Mouse (Mus musculus) cerebellum, adult (tissue): ENCODE results near the gene Fam19a1.

Source experiments
- ATAC-seq: cut with Nextera tagmentation; 2 replicates; pipeline ENCODE4 v1.9.2; 2017; ENCODE audit warnings: mild to moderate bottlenecking, moderate library complexity, mixed read lengths; ENCODE audit not compliant: insufficient number of reproducible peaks, low FRiP score, low TSS enrichment

Fam19a1 gene

DNA sequence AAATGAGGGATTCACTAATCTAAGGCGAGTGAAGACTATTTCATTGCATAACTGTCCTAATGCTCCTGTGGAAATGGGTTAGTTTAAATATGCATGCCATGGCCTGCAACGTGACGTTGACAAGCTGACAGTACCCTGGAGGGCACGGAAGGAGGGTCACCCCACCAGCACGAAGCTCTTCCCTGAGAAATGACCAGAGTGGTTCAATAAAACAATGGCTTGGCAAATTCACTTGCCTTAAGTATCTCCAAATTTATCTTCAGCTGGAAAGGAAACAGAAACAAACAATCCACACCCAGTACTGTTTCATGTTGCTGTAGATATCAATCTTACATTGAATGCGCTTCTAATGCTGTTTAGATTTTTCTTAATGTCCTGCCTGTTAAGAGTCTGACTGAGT lies 316.4 kb downstream of the Fam19a1 start:
- ATAC-seq: no peak

DNA sequence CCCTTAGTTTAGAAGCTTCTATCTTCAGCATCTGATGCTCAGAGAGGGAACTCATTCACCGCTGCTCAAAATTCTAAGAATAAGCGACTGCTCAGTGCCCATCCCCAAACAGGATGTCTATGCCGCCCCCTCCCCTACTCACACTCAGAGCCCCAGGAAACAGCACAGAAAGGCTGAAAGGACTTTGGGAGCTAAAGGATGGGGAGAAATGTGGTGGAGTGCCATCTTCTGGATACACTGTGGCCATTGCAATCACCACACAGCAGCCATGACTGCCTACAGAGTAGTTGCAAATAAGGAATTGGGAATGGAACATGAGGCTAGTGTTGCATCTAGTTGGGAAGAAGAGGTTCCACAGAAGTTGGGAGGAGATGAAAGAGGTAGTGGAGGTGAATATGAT lies 319.4 kb downstream of the Fam19a1 start:
- ATAC-seq: no peak

DNA sequence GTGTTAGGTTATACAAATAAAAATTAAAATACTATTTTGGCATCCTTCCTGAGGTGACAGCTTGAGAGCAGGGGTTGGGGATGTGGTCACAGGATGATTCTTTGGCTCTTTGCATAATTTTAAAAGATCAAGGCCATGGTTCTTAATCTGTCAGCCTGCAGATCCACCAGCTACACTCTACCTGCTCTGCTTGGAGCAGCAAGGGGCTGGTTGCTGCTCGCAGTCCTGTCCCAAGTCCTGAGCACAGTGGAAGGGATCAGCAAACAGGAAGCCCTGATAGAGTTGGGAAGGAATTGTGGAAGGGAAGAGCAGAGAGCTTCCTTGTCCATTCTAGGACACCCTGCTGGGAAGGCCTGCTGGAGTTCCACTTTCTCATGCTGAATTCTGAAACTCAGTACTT lies 320.9 kb downstream of the Fam19a1 start:
- no peak for ATAC-seq

DNA sequence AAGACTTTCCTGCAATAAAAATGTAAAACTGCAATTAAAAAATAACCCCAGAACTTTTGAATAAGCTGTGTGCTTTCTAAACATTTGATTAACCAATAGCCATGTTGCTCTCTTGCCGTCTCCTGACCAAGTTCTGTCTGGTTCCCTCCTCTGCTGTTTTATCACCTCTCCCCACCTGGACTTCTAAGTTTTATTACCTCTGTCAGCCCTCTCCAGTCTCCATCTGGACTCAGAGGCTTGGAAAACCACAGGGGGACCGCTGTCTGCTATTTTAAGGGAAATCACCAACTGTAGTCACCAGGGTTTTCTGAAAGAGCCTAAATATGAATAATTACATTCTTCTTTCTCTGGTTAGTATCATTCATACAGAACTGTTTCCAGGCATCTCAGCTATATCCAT lies 322.6 kb downstream of the Fam19a1 start:
- no peak for ATAC-seq

DNA sequence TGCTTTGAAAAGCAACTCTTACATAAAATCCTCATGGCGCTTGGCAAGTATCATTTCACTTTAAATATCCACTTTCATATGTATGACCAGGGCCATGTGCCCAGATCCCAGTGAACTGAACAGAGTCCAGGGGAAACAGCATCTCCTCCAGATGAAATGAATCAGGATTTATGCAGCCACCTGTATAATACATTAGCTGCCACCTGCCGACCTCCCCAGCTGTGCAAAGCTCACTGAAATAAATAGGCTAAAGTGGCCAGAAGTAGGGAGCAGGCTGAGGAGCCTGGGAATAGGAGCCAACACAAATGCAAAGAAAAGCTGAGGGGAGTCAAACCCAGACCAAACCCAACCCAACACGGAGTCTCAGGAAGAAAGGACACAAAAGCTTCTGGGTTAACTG lies 324.9 kb downstream of the Fam19a1 start:
- no peak for ATAC-seq

DNA sequence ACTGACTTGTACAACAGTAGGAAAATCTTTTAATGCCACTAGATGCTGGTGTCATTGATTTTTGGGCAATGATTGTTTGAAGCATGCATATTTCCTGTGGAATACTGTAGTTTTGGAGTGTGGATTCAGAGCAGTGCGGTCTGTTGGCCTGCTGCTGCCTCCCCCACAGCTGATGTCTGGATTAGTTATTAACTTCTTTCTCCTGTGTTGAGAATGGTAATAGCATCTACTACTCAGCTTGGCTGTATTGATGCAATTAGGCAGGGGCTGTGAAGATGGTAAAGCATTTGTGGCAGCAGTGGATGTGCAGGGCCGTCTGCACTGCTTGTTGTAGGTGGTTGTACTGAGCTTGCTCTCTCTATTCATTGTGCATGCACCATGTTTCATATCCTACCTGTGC lies 326.5 kb downstream of the Fam19a1 start:
- no peak for ATAC-seq

DNA sequence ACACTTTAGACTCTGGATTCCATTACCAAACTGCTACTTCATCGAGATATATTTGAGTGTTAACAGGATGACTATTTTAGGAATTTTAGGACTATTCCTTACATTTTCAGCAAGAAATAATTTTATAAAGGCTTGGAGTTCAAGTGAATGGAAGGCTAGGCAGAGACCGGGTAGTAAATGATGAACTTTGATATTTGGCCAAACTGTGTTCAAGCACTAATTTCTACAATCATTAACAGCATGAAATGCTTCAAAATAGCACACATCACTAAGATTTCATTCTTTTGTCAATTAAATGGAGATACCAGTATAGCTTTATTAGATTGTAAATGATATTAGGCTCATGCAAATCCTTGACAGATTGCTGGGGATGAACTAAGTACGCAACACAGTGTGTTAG lies 329.0 kb downstream of the Fam19a1 start:
- no peak for ATAC-seq

DNA sequence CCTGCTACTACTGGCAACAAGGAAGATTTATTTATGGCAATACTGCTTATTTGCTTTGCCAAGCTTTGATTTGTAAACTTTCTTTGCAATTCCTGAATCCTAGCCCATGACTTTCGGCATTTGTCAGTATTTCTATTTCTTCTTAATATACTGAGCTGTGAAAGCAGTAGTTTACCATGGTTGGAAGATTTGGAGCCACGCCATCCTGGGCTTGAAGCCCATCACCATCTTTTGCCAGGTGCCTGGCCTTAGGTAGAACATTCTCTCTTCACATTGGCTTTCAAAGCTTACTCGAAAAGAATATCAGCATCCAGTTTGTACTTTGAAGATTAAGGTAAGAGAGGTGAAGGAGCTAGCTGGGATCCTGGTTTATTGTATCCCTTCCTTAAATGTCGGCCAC lies 334.5 kb downstream of the Fam19a1 start:
- no peak for ATAC-seq

DNA sequence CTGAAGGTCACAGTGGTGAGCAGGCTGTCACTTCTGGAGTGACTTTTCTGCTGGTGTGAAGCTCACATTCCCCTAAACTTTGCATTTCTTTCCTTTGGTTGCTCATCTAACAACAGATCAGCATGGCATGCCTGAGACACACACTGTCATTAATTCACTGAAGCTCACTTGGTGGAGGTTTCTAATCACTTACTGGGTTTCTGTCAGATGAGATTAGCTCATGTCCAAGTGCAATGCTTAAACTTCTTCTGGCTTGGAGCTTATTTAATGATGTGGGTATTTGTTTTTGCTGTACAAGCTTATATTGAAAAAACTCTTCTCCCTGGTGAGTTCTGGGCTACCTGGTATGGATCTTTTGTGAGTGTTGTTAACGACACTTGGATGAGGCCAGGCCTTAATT lies 343.3 kb downstream of the Fam19a1 start:
- ATAC-seq: no peak

DNA sequence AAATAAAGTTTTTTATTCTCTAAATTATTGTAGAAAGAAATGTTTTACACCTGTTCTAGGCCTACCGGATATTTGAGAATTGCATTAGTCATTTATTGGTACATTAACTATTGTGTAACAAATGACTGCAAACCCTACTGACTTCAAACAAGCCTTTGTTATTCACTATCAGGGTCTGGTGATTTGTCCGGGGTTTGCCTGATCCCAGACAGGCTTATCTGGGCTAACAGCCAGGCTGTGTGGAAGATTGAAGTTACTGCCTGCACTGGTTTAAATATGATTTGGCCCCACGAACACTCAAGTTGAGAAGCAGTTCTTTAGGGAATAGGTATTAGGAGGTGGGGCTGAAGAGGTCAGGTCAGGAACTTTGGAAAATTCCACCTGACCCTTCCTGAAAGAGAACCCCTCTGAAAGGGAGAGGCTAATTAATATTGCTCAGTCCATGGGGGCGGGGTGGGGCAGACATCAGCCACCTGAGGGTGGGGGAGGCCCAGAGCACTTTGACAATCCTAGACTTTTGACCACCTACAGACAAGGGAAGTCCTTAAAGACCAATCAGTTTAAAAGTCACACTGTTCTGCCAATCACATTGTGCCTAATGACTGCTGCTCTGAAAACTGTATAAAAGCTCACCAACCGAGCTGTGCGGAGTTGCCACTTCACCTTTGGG lies 344.8 kb downstream of the Fam19a1 start:
- ATAC-seq: no peak

DNA sequence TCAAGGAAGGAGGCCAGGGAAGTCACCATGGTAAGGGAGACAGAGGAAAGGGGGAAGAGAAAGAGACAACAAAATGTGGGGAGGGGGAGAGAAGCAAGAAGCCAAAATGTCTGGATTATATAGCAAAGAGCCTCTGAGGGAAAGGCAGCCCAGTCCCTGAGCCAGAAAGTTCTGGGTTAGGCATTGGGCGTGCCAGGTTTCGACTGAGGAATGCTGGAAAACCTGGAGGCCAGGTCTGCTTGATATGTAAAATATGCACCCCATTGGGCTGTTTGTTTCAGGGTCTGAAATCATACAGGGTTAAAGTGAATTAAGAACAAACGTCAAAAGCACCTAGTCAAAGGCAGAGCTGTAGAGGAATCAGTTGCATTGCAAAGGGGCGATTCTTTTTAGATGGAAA lies 346.1 kb downstream of the Fam19a1 start:
- ATAC-seq: no peak

DNA sequence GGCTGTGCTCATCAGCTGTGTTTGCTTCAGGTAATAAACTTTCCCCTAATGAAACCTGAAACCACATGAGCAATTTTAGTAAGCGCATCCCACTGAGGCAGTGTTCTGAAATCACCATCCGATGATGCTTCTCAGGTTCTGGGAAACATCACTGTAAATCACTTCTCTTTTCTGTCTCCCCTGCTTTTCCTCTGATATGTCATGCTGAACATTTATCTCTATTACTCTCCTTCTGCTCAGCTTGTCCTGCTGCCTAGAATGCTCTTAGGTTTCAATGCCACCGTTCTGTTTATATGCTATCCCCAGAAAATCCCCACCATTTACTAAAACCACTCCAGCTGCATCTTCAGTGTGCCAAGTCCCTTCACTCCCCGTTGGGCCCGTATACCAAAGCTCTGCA lies 386.5 kb downstream of the Fam19a1 start:
- no peak for ATAC-seq

DNA sequence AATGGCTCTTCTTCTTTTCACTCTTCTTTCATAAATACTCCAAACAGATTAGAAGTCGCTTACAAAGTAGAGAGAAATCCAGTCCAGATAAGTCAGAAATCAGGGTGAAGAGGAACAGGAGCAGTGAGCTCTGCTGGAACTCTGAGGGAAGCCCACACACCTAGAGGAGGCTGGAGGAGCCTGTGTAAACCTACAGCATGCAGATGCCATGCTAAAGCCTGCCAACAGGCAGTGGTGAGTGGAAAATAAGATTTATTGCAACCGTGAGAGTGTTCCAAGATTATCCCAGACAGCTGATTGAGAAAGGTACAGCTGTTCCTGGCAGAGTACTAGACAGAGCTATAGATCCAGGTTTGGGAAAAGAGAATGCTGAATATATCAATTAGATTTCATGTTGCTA lies 428.6 kb downstream of the Fam19a1 start:
- no peak for ATAC-seq

DNA sequence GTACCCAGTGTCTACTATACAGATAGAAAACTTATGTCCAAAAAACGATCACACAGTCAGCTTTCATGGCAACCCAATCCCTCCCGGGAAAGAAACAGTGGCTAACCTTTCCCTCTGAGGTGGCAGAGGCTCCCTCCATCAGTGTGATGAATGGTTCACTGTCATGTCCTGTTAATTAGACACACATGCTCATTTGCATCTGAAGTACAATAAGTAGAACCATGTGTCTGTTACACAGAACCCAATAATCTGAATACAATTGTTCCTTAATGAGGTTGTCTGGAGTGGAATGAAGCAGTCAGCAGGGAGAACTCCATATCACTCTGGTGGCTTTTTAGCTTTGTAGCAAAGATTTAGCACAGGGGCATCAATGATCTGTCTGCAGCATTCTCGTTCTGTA lies 431.9 kb downstream of the Fam19a1 start:
- no peak for ATAC-seq

DNA sequence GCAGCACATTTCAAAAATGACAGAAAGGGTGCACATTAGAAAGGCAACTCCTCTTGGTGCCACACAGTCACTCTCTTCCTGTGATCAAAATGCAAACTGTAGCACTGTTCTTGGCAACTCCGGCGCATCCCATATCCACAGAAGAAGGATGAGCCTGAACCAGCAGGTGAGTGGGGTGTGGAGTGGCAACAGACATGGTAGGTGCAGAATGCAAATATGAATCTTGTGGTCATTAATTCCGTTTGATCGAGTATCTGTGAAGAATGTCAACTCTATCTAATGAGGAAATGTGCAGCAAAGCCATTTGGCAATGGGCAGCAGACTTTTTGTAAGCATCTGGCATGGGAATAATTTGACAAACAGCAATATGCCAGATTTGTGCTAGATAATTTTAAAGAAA lies 437.5 kb downstream of the Fam19a1 start:
- ATAC-seq: no peak

DNA sequence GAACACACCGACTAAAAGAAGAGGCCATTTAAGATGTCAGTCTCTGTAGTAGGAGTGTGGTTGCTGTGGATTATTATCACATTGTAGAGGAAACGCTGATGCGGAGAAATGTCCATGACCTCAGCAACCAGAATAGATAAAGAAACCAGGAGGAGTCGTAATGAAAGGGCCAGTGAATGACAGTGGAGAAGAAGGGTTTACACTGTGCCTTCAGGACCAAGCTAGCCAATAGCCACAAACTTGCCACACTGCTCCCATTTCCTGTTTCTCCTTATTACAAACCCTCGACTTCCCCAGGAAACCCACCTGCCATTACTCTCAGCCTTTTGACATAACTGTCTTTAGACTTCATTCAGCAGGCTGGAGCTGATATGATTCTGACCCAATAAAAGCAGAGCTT lies 465.7 kb downstream of the Fam19a1 start:
- no peak for ATAC-seq

DNA sequence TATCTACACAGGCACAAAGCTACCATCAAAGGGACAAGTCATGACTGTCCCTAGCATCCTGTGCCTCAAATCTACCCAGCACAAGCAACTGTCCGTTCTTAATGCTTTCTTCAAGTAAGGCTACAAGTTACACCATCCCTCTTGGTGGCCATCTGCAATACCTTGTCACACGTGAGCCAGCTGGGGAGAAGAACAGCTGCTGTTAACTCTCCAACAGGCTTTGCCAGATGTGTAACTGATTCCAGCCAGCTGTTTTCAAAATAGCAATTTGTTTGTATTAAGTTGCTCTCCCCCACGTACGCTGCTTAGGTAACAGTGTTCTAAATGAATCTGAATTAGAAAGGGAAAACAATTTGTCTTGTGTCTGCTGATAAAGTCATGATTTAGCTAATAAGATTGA lies 467.8 kb downstream of the Fam19a1 start:
- no peak for ATAC-seq

DNA sequence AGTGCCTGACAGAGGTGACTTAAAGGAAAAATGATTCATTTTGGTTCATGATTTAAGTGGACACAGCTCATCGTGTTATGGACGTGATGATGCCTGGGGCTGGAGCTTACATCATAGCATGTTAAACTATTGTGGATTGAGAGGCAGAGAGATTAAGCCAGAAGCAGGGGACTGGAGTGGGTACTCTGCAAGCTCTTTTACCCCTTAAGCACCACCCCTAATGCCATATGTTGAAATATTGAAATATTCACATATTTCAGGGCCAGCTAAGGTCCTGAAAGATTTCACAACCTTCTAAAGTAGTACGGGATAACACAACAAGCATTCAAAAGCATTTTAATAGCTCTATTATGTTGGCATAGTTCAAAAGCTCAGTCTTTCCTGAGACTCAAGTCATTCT lies 468.2 kb downstream of the Fam19a1 start:
- no peak for ATAC-seq

DNA sequence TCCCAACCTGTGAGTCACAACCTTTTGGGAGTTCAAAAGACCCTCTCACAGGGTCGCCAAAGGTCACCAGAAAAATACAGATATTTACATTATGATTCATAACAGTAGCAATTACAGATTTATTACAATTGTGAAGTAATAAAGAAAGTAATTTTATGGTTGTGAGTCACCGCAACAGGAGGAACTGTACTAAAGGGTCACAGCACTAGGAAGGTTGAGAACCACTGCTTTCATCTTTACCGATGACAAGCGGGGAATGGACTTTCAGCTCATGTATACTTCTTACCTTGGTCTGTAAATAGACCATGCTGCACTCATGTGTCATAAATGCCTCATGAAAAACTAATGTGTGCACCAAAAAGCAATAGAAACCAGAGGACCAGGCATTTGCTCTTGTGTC lies 474.5 kb downstream of the Fam19a1 start:
- ATAC-seq: no peak

DNA sequence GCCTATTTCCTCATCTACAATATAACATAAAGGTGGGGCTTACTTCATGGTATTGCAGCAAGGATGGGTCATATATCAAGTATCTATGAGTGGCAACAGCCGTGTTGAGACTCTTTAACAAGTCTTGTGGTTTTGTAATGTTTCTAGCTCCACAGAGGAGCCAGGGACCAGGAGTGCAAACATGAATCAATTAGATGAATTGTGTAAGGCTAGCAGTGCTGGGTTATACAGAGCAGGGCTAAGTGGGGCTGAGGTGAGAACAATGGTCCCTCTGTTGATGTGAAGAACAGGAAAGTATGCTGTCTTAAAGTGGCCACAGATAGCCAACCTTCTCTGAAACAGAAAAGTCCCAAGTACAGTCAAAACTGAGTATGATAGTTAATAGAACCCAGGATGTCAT lies 480.1 kb downstream of the Fam19a1 start:
- no peak for ATAC-seq

DNA sequence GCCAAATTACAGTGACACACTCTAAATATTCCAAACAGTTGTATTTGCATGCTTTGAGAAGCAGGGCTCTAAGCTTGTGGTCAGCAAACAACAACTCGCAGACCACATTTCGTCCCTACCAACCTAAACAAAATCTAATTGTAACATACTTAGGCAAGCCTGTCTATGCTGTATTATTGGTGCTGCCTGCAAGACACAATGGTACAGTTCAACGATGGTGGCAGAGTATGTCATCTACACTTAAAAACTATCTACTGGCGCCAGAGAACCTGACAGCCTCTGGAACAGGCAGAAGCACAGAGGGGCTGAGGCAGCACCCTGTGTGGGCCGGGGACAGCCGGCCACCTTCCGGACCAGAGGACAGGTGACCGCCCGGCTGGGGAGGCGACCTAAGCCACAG lies 482.2 kb downstream of the Fam19a1 start:
- no peak for ATAC-seq

DNA sequence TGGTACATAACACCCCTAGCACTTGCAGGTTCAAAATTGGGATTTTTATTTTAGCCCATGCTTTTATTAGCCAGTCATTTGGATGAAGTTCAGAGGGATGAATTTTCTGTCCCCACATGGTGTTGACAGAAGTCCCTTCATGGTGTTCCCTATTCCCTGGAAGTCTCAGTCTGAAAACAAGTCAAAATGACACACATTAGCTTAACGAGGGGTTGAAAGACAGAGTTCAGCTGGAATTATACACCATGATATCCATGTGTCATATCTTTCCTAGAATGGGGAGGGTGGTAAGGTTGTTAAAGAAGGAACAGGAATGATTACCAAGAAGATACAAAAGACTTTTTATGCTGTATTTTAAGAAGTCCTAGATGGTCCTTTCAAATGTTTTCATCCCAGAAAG lies 511.2 kb downstream of the Fam19a1 start:
- ATAC-seq: no peak

DNA sequence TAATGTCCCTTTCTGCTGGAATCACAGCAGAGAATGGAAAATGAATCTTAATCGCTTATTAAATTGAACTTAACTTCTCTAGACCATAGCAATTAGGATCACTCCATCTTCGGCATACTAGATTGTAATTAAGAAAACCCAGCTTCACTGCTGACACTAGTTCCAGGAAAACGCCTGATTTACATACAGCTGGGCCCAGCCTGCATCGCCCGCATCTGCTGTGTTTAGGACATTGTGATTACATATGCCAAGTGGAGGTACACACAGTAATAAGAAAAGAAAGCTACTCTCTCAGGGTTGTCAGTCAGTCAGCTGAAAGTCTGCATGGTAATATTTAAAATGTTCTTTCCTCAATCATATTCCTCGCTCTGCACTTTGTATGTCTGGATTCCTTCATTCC lies 518.6 kb downstream of the Fam19a1 start:
- ATAC-seq: no peak
